Mouse (Mus musculus): Measurements from ENCODE around the gene Gm10309. TPM values are rescaled to one million over a fixed set of nuclear protein-coding genes. Genes with fewer than 3 reads are reported as not detected.

Gm10309 gene
- polyA plus RNA-seq, 1 experiment = not detected

GRCm38 (mm10) chr17:86507342-86508211, 2.5 kb upstream of the Gm10309 start:
- TF ChIP-seq POLR2A (IDR thresholded peaks at IDR 0.05; ENCODE audit: borderline replicate concordance, control insufficient read depth, low read depth, low read length) (no peak), CTCF (IDR thresholded peaks at IDR 0.05; ENCODE audit: control insufficient read depth, insufficient read depth, low read length) (no peak)
- Histone ChIP-seq H3K27ac (ENCODE audit: control insufficient read depth, insufficient read depth, low read depth, low read length, poor library complexity) (no peak overlapping the region), H3K4me3 (replicated peaks; ENCODE audit: control insufficient read depth, low read depth, low read length) (no peak overlapping the region), H3K4me1 (ENCODE audit: control insufficient read depth, insufficient read depth, low read length) (no peaks in the 10 kb centered on the region; the same call in 1 of the 2 replicates)
- WGBS = 68% methylated on average over 19 of the region's 19 CpGs

- 77% methylated on average over 5 of the region's 5 CpGs for WGBS
- H3K4me1 ChIP-seq (ENCODE audit: control insufficient read depth, insufficient read depth, low read length) = no peaks in the 10 kb centered on the region; the same call in 1 of the 2 replicates
- no peak overlapping the region for H3K4me3 ChIP-seq (replicated peaks; ENCODE audit: control insufficient read depth, low read depth, low read length)
- no peak for TF ChIP-seq CTCF (IDR thresholded peaks at IDR 0.05; ENCODE audit: control insufficient read depth, insufficient read depth, low read length)
- no peak for TF ChIP-seq POLR2A (IDR thresholded peaks at IDR 0.05; ENCODE audit: borderline replicate concordance, control insufficient read depth, low read depth, low read length)
- H3K27ac ChIP-seq (ENCODE audit: control insufficient read depth, insufficient read depth, low read depth, low read length, poor library complexity) = no peak overlapping the region
Measured at GRCm38 (mm10) chr17:86506881-86507280, 1.8 kb upstream of the Gm10309 start.

DNA sequence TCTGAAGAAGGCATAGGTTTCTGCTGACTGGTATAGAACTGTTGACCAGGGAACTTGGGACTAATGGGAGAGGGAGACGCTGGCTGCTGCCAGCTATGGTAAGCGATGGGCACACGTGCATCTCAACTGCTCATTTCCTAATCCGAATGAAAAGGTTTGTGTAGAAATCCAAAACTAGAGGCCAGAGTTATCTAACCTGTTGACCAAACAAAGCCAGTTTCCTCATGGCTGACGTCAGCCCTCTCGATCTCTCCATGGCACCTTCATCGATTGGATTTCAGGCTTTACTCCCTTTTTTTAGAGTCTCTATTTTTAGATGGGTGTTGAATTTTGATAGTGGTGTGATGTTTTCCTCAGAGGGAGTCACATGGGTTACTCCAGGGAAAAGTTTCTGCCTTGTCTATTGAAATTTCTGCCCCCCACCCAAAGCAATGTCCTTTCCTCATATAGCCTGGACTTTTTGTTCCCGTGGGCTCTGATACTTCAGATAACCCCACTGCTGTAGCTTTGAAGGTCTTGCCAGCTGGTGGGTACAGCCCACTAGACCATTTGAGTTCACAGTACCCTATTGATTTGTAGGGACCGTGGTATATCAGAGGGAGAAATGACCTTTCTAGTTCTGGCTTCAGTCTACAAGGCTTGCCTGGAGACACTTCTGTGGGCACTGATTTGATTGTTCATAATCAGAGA, 1.7 kb downstream of the Gm10309 start:
- no peak overlapping the region for H3K4me3 ChIP-seq (replicated peaks; ENCODE audit: control insufficient read depth, low read depth, low read length)
- no peaks in the 10 kb centered on the region for H3K4me1 ChIP-seq (ENCODE audit: control insufficient read depth, insufficient read depth, low read length)
- WGBS = 86% methylated on average over 9 of the region's 9 CpGs
- TF ChIP-seq POLR2A (IDR thresholded peaks at IDR 0.05; ENCODE audit: borderline replicate concordance, control insufficient read depth, low read depth, low read length) = no peak
- no peak for TF ChIP-seq CTCF (IDR thresholded peaks at IDR 0.05; ENCODE audit: control insufficient read depth, insufficient read depth, low read length)
- no peak overlapping the region for H3K27ac ChIP-seq (ENCODE audit: control insufficient read depth, insufficient read depth, low read depth, low read length, poor library complexity)

DNA sequence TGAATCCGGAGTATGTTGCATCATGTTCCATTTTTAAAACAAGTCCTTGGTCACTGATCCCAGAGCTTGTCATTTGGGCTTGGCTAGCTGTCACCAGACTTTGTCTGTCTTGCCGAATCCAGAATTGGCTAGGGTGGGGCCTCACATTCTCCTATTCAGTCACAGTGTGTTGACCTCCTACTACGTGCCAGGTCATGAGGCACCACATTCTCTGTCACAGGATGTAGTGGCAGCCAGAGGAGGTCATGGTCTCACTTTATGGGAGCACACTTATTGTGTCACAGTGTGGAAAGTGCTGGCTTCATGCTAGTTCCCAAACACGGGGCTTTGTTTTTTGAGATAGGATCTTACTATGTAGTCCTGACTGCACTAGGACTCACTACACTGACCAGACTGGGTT, 3.6 kb downstream of the Gm10309 start:
- no peak overlapping the region for H3K27ac ChIP-seq (ENCODE audit: control insufficient read depth, insufficient read depth, low read depth, low read length, poor library complexity)
- no peak overlapping the region for H3K4me3 ChIP-seq (replicated peaks; ENCODE audit: control insufficient read depth, low read depth, low read length)
- no peaks in the 10 kb centered on the region for H3K4me1 ChIP-seq (ENCODE audit: control insufficient read depth, insufficient read depth, low read length)
- WGBS = 78% methylated on average over 4 of the region's 4 CpGs
- no peak for TF ChIP-seq POLR2A (IDR thresholded peaks at IDR 0.05; ENCODE audit: borderline replicate concordance, control insufficient read depth, low read depth, low read length)
- no peak for TF ChIP-seq CTCF (IDR thresholded peaks at IDR 0.05; ENCODE audit: control insufficient read depth, insufficient read depth, low read length)

DNA sequence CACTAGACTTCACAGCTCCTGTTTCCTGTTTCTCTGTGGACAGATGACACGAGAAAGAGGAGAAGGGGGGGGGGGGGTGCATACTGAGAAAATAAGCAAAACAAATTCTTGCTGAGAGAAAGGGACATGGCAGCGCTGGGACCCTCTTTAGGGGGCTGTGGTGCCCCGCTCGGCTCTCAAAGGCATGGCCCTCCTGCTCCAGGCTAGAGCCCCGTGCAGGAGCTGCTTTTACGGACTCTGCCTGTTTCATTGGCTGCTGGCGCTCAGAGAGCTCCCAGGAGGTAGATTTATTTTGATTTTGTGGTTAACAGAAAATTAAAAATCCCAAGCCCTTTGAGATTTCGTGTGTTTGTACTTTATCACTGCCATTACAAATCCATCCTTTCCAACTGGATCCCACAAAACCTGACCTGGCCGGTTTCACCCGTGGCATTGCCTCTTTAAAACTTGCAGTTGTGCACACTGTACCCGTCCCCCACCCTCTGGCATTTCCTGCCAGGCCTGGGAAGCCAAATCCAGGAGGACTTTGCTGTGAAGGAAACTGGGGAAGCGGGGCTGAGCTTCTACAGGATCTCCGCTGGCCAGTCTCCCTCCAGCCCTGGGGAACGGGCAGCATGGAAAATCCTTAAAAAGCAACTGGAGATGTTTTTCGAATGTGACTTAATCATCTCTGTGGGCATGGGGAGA, 5.5 kb downstream of the Gm10309 start:
- 75% methylated on average over 15 of the region's 15 CpGs for WGBS
- Histone ChIP-seq H3K4me3 (replicated peaks; ENCODE audit: control insufficient read depth, low read depth, low read length) (no peak overlapping the region), H3K27ac (ENCODE audit: control insufficient read depth, insufficient read depth, low read depth, low read length, poor library complexity) (no peak overlapping the region), H3K4me1 (ENCODE audit: control insufficient read depth, insufficient read depth, low read length) (no peaks in the 10 kb centered on the region)
- TF ChIP-seq CTCF (IDR thresholded peaks at IDR 0.05; ENCODE audit: control insufficient read depth, insufficient read depth, low read length) = no peak
- no peak for TF ChIP-seq POLR2A (IDR thresholded peaks at IDR 0.05; ENCODE audit: borderline replicate concordance, control insufficient read depth, low read depth, low read length)

DNA sequence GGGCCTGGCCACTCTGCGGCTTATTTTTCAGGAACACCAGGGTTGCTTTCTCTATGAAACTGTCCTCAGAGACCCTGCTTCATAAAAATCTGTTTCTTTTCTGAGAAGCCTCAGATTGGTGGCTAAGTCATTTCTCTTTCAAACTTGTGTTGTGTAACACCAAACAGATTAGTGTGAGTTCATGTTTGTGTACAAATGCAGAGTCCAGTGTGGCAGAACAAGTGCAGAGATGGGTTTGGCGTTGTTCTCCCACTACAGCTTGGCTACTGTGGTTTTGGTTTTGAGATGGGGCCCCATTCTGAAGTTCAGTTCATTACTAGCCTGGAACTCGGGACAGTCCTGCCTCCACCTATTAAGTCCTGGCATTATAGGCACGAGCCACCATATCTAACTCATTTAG, 7.7 kb downstream of the Gm10309 start:
- H3K27ac ChIP-seq (ENCODE audit: control insufficient read depth, insufficient read depth, low read depth, low read length, poor library complexity) = no peak overlapping the region
- 86% methylated on average over 4 of the region's 4 CpGs for WGBS
- H3K4me1 ChIP-seq (ENCODE audit: control insufficient read depth, insufficient read depth, low read length) = no peaks in the 10 kb centered on the region; the same call in 1 of the 2 replicates
- no peak overlapping the region for H3K4me3 ChIP-seq (replicated peaks; ENCODE audit: control insufficient read depth, low read depth, low read length)
- TF ChIP-seq CTCF (IDR thresholded peaks at IDR 0.05; ENCODE audit: control insufficient read depth, insufficient read depth, low read length) = no peak
- no peak for TF ChIP-seq POLR2A (IDR thresholded peaks at IDR 0.05; ENCODE audit: borderline replicate concordance, control insufficient read depth, low read depth, low read length)

GRCm38 (mm10) chr17:86496123-86496771, 8.8 kb downstream of the Gm10309 start:
- H3K4me3 ChIP-seq (replicated peaks; ENCODE audit: control insufficient read depth, low read depth, low read length) = no peak overlapping the region
- WGBS = 89% methylated on average over 9 of the region's 9 CpGs
- TF ChIP-seq POLR2A (IDR thresholded peaks at IDR 0.05; ENCODE audit: borderline replicate concordance, control insufficient read depth, low read depth, low read length) (no peak), CTCF (IDR thresholded peaks at IDR 0.05; ENCODE audit: control insufficient read depth, insufficient read depth, low read length) (no peak)
- H3K27ac ChIP-seq (ENCODE audit: control insufficient read depth, insufficient read depth, low read depth, low read length, poor library complexity) = no peak overlapping the region
- no peaks in the 10 kb centered on the region; the same call in 1 of the 2 replicates for H3K4me1 ChIP-seq (ENCODE audit: control insufficient read depth, insufficient read depth, low read length)

All from bone marrow, adult 2 months (tissue).